Mouse (Mus musculus) telencephalon, adult 2 months (tissue): Measurements from ENCODE around the gene Slc35f3.
"Not testable (repeated sequence)": the region's sequence is repeated elsewhere in the genome, so short reads cannot be mapped to it uniquely, and the experiment has no call there.

Experiments used
- DNase-seq: peaks from one replicate; pipeline ENCODE4 v3.0.0-alpha.2; 2011; ENCODE audit warnings: low read depth, low spot score

The Slc35f3 gene

GRCm38 (mm10) chr8:126404550-126404949, 106.2 kb downstream of the Slc35f3 start:
- not testable (repeated sequence) for DNase-seq

DNA sequence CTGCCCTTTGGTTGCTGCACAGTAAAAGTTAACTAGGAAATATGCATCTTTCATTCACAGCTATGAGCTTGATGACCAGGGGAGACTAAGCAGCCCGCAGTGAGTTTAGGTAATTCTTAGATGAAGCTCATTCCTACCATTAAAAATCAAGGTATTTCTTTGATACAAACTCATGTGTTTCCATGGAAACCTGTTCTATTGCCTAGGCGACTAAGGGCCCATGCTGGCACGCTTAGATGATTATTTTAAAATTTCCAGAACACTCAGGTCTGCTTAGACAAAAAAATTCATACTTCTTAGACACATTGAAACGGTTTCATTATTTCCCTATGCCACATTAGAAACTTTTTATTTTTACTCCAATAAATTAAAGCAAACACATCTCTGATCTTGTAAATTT, 106.7 kb downstream of the Slc35f3 start:
- peak; percentile 49 for DNase-seq

DNA sequence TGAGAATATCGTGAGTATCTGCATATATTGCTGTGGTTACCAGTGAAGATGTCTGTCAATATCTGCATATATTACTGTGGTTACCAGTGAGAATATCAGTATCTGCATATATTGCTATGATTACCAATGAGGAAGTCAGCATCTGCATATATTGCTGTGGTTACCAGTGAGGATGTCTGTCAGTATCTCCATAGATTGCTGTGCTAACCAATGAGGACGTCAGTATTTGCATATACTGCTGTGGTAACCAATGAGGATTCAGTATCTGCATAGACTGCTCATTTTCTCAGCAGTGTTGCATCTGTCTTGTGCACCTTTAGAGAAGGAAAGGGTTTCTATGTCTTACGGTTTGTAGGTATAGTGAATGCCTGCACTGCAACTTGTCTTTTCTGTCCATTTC, 122.5 kb downstream of the Slc35f3 start:
- DNase-seq = no peak

DNA sequence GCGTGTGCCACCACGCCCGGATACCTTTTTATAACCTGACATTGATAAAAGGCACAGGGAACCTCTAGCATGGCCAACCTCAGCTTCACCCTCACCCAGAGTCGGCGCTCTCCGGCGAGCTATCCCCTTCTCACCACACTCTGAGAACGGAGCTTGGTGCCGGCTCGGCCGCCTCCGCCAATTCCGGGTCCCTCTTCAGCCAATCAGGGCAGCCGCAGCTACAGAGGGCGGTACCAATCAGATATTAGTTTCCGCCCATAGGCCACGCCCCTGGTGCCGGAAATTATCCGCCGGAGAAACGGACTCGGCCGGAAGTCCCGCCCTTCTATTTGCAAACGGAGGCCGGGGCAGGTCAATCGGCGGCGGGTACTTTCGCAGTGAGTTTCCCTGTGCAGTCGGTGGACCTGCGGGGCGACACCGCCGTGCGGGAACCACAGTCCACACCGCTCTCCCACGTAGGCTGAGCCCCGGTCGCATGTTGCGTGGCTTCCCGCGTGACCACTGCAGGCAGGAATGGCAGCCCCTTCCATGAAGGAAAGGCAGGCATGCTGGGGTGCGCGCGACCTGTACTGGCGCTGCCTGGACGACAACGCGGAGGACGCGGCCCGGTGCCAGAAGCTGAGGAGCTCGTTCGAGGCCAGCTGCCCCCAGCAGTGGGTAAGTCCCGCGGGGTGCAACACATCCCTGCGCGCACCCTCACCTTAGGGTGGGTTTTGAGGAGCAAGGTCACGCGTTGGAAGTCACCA, 124.0 kb downstream of the Slc35f3 start, which contains the start of gene Coa6:
Gene Coa6, plus strand, starts transcription at position 342 of the 746 bp plus-strand sequence.
- peak; percentile 96 for DNase-seq

GRCm38 (mm10) chr8:126422920-126423300, 124.6 kb downstream of the Slc35f3 start:
- no peak for DNase-seq

- DNase-seq = no peak
Measured at GRCm38 (mm10) chr8:126424163-126424562, 125.8 kb downstream of the Slc35f3 start.

GRCm38 (mm10) chr8:126424946-126425345, 126.6 kb downstream of the Slc35f3 start:
- DNase-seq = no peak

DNA sequence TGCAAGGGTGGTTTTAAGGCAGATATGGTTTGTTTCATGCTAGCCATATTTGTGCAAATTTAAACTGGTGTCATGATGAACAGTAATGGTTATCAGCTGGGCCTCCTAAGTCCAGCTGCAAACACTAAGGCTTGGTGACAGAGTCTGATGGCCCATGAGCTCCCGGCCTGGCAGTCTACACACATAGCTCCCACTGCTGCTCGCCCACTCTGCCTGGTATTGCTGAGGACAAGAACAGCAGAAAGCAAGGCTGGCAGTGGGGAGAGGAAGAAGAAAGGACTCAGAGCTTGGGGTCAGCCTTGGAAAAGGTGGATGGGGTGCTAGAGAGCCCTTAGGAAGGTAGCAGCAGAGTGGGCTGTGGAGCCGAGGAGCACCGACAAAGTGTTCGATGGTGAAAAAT, 131.3 kb downstream of the Slc35f3 start:
- no peak for DNase-seq

- peak; percentile 80 for DNase-seq
Measured at GRCm38 (mm10) chr8:126433827-126434226, 135.5 kb downstream of the Slc35f3 start.

DNA sequence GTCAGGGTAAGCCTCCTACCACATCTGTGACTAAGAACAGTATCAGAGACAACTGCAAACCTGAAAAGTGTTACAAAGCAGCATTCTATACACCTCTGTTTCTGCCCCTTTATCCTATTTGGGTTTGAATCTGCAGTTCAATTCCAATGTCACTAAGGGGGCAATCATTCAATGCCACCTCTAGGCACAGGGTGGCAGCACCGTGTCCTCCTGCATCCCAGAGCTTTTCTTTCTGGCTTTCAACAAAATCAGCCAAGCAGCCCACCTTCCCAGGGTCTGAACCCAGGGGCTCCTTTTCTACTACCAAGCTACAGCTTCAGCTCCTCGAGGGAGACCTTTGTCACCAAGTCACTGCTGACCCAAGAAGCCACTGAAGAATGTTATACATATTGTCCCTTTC, 140.6 kb downstream of the Slc35f3 start:
- no peak for DNase-seq
